Mouse (Mus musculus) cerebellum, postnatal 4 days (tissue): ENCODE measurements at regions not wholly inside any gene's neighbourhood (a gene's known extent, or its start where the extent isn't known, plus 50 kb on each side); places are given as distances from the start of the nearest gene placed in this dataset.

Experiments used
- DNase-seq, 2 experiments: peaks; one replicate each; pipeline ENCODE4 v3.0.0; 2022; ENCODE audit warnings: low spot score in 2 of 2, mixed read lengths in 1 of 2

DNA sequence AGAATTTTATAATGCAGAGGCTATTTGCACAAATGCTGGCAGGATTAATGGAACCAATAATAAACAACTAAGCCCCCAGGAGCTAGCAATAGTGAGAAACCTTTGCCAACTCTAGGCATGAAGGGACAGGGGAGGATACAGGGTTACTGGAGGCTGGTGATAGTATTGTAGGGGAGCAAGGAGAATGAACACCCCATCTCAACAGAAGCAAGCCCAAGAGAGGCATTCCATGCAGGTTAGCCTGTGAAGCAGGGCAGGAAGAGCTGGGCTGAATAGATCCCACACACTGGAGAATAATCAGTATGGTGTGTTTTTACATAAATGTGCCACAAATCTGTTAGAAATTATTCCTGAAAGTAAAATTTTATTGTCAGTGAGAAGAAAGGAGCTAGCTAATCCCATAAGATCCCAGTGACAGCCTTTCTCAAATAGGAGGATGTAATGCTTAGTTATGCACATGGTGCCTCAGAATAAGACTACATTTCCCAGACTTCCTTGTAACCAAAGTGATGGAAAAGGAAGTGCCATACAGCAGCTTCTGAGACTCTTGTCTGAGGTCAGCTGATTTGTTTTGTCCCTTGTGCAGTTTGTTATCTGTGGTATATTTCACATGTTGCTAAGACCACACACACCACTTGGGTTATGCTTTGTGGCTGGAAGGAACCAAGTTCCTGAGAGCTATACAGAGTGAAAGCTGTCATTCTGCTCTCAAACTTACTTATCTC, 111.1 kb downstream of the Ccdc71l start:
- no peak for DNase-seq

DNA sequence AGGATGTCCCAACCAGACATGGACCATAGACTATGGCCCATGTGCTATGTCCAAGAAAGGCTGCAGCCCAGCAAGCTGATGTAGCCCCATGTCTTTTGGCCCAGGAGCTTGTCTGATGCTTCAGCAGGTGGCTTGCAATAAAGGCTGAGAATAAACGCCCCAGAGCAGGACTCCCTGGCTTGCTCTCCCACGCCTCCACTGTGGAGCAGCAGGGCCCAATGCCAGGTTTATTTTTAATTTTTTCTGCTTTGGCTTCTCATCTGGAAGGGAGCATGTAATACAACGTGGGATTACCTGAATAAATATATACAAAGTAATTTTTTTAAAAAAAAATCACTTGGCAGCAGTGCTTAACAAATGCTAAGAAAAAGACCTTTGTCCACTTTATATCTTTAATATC, 125.7 kb downstream of the Ccdc71l start:
- DNase-seq, result no peak

DNA sequence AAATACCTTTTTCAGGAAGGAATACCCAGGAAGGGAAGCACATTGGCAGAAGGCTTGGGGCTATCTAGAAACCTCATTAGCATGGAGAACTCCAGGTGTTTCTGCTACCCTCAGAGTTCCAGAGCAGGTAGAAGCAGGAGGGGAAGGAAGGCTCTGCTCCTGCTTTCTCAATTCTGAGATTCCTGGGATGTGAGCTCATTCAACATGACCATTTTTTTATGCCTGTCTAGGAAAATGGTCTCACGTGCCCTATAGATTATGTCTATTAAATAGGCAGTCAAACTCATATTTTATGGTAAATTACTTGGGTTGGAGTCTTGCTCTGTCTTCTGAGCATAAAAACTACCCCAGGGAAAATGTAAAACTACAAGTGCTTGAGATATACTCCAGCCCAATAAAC, 130.2 kb downstream of the Ccdc71l start:
- DNase-seq, result no peak

DNA sequence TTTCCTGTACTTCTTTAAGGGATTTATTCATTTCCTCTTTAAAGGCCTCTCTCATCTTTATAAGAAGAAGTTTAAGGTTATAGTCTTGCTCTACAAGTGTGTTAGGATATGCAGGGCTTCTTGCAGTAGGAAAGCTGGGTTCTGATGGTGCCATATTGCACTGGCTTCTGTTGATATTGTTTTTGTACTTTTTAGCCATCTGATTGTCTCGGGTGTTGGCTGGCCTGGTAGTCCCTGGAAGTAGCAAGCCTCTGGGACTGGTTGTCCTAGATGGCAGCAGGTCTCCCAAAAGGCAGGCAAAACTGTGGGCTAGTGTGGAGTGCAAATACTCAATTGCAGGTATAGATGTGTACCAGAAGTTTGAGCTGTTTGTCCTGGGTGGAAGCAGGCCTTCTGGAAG, 147.1 kb downstream of the Ccdc71l start:
- DNase-seq, result no peak

GRCm38 (mm10) chr12:32531216-32531615, 152.7 kb downstream of the Ccdc71l start:
- DNase-seq, result no peak

GRCm38 (mm10) chr12:32533641-32534040, 155.1 kb downstream of the Ccdc71l start:
- DNase-seq, result no peak

- DNase-seq, result no peak
These were observed 167.0 kb downstream of the Ccdc71l start for GRCm38 (mm10) chr12:32545466-32545865.

GRCm38 (mm10) chr12:32546356-32546755, 167.9 kb downstream of the Ccdc71l start:
- DNase-seq, result no peak

DNA sequence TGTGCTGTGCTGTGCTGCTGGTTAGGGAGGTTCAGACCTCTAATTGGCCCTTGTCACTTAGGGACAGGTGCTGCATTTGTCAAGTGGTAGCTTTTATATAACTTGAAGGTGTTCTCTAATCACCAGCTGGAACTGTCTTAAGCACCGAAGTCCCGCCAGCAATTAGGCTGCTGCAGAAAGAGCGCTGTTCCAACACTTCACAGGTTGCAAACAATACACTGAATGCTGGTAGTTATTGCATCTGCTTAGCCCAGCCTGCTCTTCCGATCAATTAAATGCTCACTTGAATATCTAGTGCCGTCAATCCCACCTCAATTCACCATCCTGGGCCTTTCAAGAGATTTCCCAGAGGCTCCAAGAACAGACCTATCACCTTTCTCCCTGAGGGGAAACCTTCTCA, 175.3 kb downstream of the Ccdc71l start:
- no peak for DNase-seq

DNA sequence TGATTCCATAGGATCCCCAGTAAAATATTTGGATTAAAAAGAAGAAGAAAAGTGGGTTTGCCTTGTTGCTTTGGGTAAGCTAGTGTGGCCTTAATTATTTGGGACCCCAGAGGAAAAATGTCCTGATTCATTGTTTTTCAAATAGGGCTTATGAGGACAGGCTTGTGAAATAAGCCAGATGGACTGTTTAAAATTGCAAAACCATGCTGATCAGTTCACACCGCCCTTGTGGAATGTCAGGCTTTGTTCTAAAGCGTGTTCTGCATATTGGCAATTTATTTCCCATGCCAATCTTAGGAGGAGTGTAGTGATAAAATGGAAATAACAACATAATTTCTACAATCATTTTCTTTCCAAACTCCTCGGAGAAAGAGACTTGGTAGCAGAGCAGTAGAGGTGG, 189.3 kb downstream of the Ccdc71l start:
- no peak for DNase-seq

DNA sequence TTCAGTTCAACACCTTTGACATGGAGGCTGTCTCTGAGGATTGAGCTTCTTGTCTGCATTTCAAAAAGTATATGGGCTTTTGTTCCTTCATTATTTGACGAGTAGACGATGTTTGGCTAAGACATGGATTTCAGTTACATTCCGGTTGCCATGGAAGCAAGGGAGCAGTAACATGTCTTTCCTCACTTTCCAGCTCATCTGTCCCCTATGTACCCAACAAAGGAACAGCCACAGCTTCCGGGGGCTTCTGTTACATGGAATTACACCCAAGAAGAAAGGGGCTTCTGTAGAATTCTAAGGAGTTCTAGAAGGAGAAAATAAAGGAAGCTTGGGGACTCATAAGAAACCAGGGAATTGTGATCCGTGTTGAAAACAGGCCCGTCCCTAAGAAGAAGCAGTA, 202.8 kb downstream of the Ccdc71l start:
- no peak for DNase-seq

DNA sequence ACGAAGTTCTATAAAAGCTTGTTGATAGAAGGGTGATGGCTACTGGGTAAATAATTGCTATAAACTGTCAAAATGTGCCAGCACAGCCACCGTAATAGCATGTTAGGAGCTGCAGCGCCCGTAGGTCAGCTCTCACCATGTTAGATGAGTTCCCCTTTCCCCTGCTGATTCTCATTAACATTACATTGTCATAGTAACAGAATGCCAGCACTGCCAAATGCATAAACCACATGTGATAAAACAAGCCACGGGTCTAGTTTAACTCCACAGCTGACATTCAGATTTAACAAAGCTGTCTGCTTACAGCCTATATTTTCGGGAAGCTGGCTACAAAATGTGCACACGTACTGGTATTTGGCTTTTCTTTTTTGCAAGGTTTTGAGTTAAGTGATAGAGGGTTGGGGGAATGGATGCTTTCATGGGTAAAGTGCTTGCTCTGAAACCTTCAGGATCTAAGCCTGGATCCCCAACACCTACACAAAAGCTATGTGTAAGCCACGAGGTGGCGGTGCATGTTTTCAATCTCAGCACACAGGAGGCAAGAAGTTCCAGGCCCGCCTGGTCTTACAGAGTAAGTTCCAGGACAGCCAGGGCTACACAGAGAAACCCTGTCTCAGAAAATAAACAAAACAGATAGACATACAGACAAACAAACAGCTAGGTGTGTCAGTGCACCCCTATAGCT, 217.1 kb upstream of the Nampt start:
- no peak for DNase-seq

- no peak for DNase-seq
These were observed 214.0 kb upstream of the Nampt start for GRCm38 (mm10) chr12:32605353-32605752.

DNA sequence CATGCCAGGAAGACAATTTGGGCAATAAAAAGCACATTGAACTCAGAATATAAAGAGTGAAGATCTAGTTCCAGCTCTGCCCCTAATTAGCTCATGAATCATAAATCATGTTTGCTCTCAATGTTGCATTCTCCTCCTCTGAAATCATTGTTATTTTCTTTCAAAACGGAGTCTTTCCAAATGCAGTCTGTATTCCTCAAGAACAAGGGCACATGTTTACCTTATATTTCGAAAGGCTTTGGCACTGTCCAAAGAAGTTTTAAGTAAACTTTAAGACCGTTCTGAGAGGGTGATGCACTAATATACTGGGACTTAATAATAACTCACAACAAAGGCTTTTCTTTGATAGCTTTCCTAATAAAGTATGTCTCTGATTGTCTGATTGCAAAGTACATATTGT, 204.3 kb upstream of the Nampt start:
- DNase-seq, result no peak

DNA sequence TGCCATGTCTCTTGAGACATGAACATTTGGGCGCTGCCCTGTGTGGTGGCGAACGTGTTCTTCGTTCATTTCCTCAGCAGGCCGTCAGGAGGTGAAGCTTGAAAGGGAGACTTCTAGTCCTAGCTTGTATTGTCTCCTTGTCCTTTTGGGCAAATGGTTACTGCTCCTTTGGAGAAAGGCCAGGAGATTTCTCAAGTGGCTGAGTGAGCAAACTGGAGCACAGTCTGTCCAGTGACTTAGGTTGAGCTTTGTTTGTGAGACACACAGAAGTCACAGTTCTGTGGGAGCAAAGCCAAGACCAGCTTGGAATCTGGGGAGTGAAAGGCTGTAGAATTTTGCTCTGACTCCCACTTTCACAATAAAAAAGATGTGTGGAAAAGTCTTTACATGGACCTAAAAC, 203.3 kb upstream of the Nampt start:
- DNase-seq, result no peak

GRCm38 (mm10) chr12:32617031-32617430, 202.3 kb upstream of the Nampt start:
- DNase-seq, result no peak

DNA sequence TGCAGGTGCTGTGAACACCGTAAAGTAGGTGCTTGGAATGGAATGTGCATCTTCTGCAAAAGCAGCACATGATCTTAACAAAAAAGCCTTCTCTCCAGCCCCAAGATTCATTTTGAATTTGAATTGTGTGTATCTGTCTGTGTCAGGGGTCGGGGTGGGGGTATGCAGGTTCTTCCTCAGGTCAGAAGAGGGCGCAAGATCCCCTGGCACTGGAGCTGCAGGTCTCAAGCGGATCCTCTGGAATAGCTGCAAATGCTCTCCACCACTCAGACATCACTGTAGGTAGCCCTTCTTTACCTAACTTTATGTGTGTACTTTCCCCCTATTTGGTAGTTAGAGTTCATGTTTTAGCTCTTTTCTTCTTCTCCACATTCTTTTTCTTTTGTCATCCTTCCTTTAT, 199.5 kb upstream of the Nampt start:
- DNase-seq, result no peak

DNA sequence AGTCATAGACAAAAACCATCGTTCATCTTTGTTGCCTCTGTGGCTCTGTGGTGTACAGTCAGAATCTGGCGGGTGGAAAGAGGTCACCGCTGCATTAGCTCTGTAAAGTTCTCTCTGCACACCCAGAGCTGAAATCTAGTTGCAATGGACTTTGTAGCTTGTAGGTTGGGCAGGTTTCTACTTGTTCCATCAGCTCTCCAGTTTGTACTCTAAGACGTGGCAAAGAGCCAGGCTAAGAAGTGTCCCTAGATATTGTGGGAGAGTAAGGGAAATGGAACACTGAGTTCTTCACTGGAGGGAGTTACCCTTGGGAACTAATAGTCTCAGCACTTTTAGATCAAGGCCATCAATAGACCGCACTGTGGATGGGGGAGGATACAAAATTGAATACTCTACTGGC, 197.6 kb upstream of the Nampt start:
- no peak for DNase-seq

DNA sequence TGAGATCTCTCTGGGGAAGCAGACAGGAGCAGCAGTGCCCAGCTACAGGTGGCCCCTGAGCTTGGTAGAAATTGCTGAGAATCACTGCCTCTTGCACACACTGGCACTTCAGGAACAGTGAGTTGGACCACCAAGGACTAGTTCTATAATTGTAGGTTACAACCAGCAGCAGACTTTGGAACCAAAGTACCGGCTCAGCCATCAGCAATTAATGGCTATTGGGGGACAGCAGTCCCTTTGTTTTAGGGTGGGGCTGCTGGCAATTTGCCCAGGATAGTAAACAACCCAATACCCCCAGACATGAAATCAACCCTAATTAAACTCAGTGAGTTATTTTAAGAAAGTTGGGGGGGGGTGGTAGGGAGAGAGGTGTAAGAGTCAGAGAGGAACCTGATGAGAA, 190.8 kb upstream of the Nampt start:
- no peak for DNase-seq

GRCm38 (mm10) chr12:32632935-32633334, 186.4 kb upstream of the Nampt start:
- DNase-seq, result peak in 1 of 2 experiments; percentile 5

DNA sequence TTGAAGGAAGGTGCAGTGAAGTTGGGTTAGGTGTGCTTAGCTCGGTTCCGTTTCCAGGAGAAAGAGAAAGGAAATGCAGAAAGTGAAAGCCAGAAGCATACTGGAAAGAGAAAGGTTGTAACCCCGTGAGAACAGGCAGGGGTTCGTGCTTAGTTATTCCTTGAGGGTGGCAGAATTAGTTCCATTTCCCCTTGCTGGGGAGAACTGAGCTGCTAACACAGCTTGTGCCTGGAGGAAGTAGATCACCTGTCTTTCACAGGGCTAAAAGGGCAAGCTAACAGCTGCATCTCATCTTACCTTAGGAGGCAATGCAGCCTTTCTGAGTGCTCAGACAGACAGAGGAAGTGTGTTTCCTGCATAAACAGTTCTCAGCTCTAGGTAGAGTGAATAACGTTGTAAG, 184.3 kb upstream of the Nampt start:
- DNase-seq, result no peak

- DNase-seq, result peak in 1 of 2 experiments; percentile 17
These were observed 181.8 kb upstream of the Nampt start for GRCm38 (mm10) chr12:32637400-32638100.

DNA sequence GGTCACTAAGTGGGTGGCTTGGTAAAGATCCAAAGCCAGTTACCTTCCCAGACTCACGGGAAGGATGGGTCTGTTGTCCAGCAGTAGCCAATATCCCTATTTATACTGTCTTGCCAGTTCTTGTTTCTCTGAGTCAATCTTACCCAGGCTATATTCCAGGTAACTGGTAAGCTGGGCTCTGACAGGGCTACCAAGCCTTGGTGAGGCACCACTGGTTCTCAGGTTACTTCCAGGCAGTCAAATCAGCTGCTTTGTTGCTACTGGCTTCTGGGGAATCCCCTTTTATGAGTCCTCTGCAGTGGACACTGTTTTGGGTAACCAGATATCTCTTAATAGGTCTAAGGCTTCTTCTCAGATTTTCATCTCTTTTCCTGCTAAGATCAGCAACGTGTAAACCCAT, 178.8 kb upstream of the Nampt start:
- no peak for DNase-seq
